10 mouse cellular contexts compared by ENCODE assay signal in genomic region chr2:84851130-84852040, GRCm38 (mm10). TPM values are rescaled to one million over a fixed set of nuclear protein-coding genes. Genes with fewer than 3 reads are reported as not detected.
A peak's percentile ranks its signal among the peaks of the same experiment; 100 is the strongest.
DNase-seq lines count a peak whose midpoint lies in the region; ATAC-seq lines count a peak whose summit lies in the region.
"Had no signal": no experiment of that assay in that cellular context is flagged by ENCODE, and none has a peak within 500 bp of the region (broad histone marks: within the 10 kb centered on the region; RNA-seq: fewer than 3 reads in every experiment).

No protein-coding gene starts in this region.

- H3K4me3 ChIP-seq in forebrain, embryonic 13.5 days: no peak overlapping the region
- no peak overlapping the region for H3K4me3 ChIP-seq in limb, embryonic 11.5 days (ENCODE audit: low read depth, low read length)
- H3K4me3 ChIP-seq in midbrain, embryonic 13.5 days (replicated peaks): no peak overlapping the region

- H3K9ac ChIP-seq in forebrain, embryonic 13.5 days: 0 out of 2 replicates have a peak overlapping the region, but pooled peaks have one; percentile 5
- no peak overlapping the region for H3K9ac ChIP-seq in limb, embryonic 11.5 days (ENCODE audit: low read length)
- H3K9ac ChIP-seq in midbrain, embryonic 13.5 days (replicated peaks): no peak overlapping the region

- H3K4me2 ChIP-seq in forebrain, embryonic 13.5 days: no peak overlapping the region; the same call in 1 of the 2 replicates
- H3K4me2 ChIP-seq in limb, embryonic 11.5 days (ENCODE audit: low read depth, severe bottlenecking): no peak overlapping the region
- peak overlapping the region; percentile 21 for H3K4me2 ChIP-seq in midbrain, embryonic 13.5 days (replicated peaks)

- peaks cover 6% of the 10 kb centered on the region; the same call in 1 of the 2 replicates for H3K4me1 ChIP-seq in forebrain, embryonic 13.5 days
- peaks cover 3% of the 10 kb centered on the region; the same call in 1 of the 2 replicates for H3K4me1 ChIP-seq in limb, embryonic 11.5 days (ENCODE audit: control insufficient read depth, insufficient read depth, low read length)
- H3K4me1 ChIP-seq in midbrain, embryonic 13.5 days (replicated peaks): peaks cover 4% of the 10 kb centered on the region

- ATAC-seq in forebrain, embryonic 13.5 days: no peak
- ATAC-seq in limb, embryonic 11.5 days (ENCODE audit: insufficient number of reproducible peaks, low FRiP score, low TSS enrichment, low read depth): peak; percentile 14; the same call in 1 of the 2 replicates
- peak; percentile 49; the same call in 1 of the 2 replicates for ATAC-seq in midbrain, embryonic 13.5 days

- peaks cover 4% of the 10 kb centered on the region; the same call in 1 of the 2 replicates for H3K36me3 ChIP-seq in forebrain, embryonic 13.5 days (ENCODE audit: poor library complexity, severe bottlenecking)
- H3K36me3 ChIP-seq in limb, embryonic 11.5 days (ENCODE audit: control insufficient read depth, insufficient read depth, low read length): peaks cover 10% of the 10 kb centered on the region; the same call in 1 of the 2 replicates
- no peaks in the 10 kb centered on the region for H3K36me3 ChIP-seq in midbrain, embryonic 13.5 days

- peak; percentile 71 to 89 for DNase-seq in adrenal gland, adult (ENCODE audit: inconsistent age in 2 of 2, low spot score in 1 of 2)
- peak; percentile 60 for DNase-seq in heart, postnatal 4 days
- DNase-seq in limb, embryonic 11.5 days (ENCODE audit: low spot score): peak; percentile 49
- DNase-seq in cerebellum, adult 11-12 months: no peak
- no peak for DNase-seq in left cerebral cortex, postnatal 14 days (ENCODE audit: low spot score in 2 of 2)
- DNase-seq in layer of hippocampus, postnatal 10 days (ENCODE audit: low spot score in 2 of 2): no peak

- WGBS in forebrain, embryonic 13.5 days: 36% methylated on average over 23 of the region's 23 CpGs
- 35% methylated on average over 23 of the region's 23 CpGs for WGBS in limb, embryonic 11.5 days
- WGBS in midbrain, embryonic 13.5 days: 30% methylated on average over 23 of the region's 23 CpGs

- H3K27ac ChIP-seq in forebrain, embryonic 13.5 days: no peak overlapping the region
- no peak overlapping the region for H3K27ac ChIP-seq in limb, embryonic 11.5 days (replicated peaks; ENCODE audit: low read depth, low read length)
- no peak overlapping the region for H3K27ac ChIP-seq in midbrain, embryonic 13.5 days

- intact Hi-C loops in left cerebral cortex, postnatal 14 days (cut with DNase I): no loop called here

- no peaks in the 10 kb centered on the region for H3K9me3 ChIP-seq in forebrain, embryonic 13.5 days (replicated peaks)
- no peaks in the 10 kb centered on the region for H3K9me3 ChIP-seq in limb, embryonic 11.5 days (ENCODE audit: control insufficient read depth, low read length)
- no peaks in the 10 kb centered on the region for H3K9me3 ChIP-seq in midbrain, embryonic 13.5 days

- H3K27me3 ChIP-seq in forebrain, embryonic 13.5 days: no peaks in the 10 kb centered on the region
- H3K27me3 ChIP-seq in limb, embryonic 11.5 days (ENCODE audit: control insufficient read depth, insufficient read depth, low read length): no peaks in the 10 kb centered on the region
- no peaks in the 10 kb centered on the region for H3K27me3 ChIP-seq in midbrain, embryonic 13.5 days

RNA-seq across cellular contexts. Expression of gene Slc43a1, which starts 12.7 kb away (rescaled TPM):
- 5.4 and 7.5 TPM in 2 replicates for polyA plus RNA-seq in forebrain, embryonic 13.5 days (2015; fragmentation: Nextera tagmentation; extraction: Ambion mirVana)
- 1 to 10 TPM; 2.1 to 2.7 TPM for total RNA-seq in heart, postnatal 4 days (2021)
- 36.0 and 37.8 TPM in 2 replicates for polyA plus RNA-seq in limb, embryonic 11.5 days (2014; fragmentation: Nextera tagmentation; extraction: Ambion mirVana)
- 2.6 and 3.3 TPM in 2 replicates for polyA plus RNA-seq in midbrain, embryonic 13.5 days (2015; fragmentation: Nextera tagmentation; extraction: Ambion mirVana)
- under 1 TPM; 0.15 to 0.24 TPM for total RNA-seq in left cerebral cortex, postnatal 14 days (2021)
- under 1 TPM; 0.27 to 0.75 TPM for total RNA-seq in layer of hippocampus, postnatal 10 days (2021)

RNA-seq across cellular contexts. Expression of gene Timm10, which starts 24.6 kb away (rescaled TPM):
- polyA plus RNA-seq in forebrain, embryonic 13.5 days (2015; fragmentation: Nextera tagmentation; extraction: Ambion mirVana): 58.0 and 62.5 TPM in 2 replicates
- total RNA-seq in heart, postnatal 4 days (2021): 100 to 1,000 TPM; 107 to 126 TPM
- 46.9 and 53.6 TPM in 2 replicates for polyA plus RNA-seq in limb, embryonic 11.5 days (2014; fragmentation: Nextera tagmentation; extraction: Ambion mirVana)
- 53.6 and 54.5 TPM in 2 replicates for polyA plus RNA-seq in midbrain, embryonic 13.5 days (2015; fragmentation: Nextera tagmentation; extraction: Ambion mirVana)
- 10 to 100 TPM; 59.7 to 63.5 TPM for total RNA-seq in left cerebral cortex, postnatal 14 days (2021)
- 10 to 100 TPM; 58.7 to 64.2 TPM for total RNA-seq in layer of hippocampus, postnatal 10 days (2021)

RNA-seq across cellular contexts. Expression of gene Smtnl1, which starts 28.9 kb away (rescaled TPM):
- polyA plus RNA-seq in forebrain, embryonic 13.5 days (2015; fragmentation: Nextera tagmentation; extraction: Ambion mirVana): 0.09 TPM in 1 of 2 replicates, not detected in the other
- under 1 TPM; 0.14 TPM for total RNA-seq in heart, postnatal 4 days (2021)
- 0.10 and 0.32 TPM in 2 replicates for polyA plus RNA-seq in limb, embryonic 11.5 days (2014; fragmentation: Nextera tagmentation; extraction: Ambion mirVana)
- polyA plus RNA-seq in midbrain, embryonic 13.5 days (2015; fragmentation: Nextera tagmentation; extraction: Ambion mirVana): not detected in 2 replicates
- not detected for total RNA-seq in left cerebral cortex, postnatal 14 days (2021)
- not detected for total RNA-seq in layer of hippocampus, postnatal 10 days (2021)
- total RNA-seq: MEL had no signal
- polyA plus RNA-seq: gonadal fat pad, adult 2 months had no signal

RNA-seq across cellular contexts. Expression of gene Rtn4rl2, which starts 35.1 kb away (rescaled TPM):
- polyA plus RNA-seq in forebrain, embryonic 13.5 days (2015; fragmentation: Nextera tagmentation; extraction: Ambion mirVana): 3.6 and 5.6 TPM in 2 replicates
- 1 to 10 TPM; 3.2 to 4.1 TPM for total RNA-seq in heart, postnatal 4 days (2021)
- polyA plus RNA-seq in limb, embryonic 11.5 days (2014; fragmentation: Nextera tagmentation; extraction: Ambion mirVana): 0.75 and 0.96 TPM in 2 replicates
- polyA plus RNA-seq in midbrain, embryonic 13.5 days (2015; fragmentation: Nextera tagmentation; extraction: Ambion mirVana): 2.2 and 3.6 TPM in 2 replicates
- 10 to 100 TPM; 92.2 to 95.0 TPM for total RNA-seq in left cerebral cortex, postnatal 14 days (2021)
- 100 to 1,000 TPM; 108 to 116 TPM for total RNA-seq in layer of hippocampus, postnatal 10 days (2021)

RNA-seq across cellular contexts. Expression of gene Ube2l6, which starts 52.8 kb away (rescaled TPM):
- 19.1 and 21.1 TPM in 2 replicates for polyA plus RNA-seq in forebrain, embryonic 13.5 days (2015; fragmentation: Nextera tagmentation; extraction: Ambion mirVana)
- total RNA-seq in heart, postnatal 4 days (2021): 10 to 100 TPM; 23.1 to 51.0 TPM
- polyA plus RNA-seq in limb, embryonic 11.5 days (2014; fragmentation: Nextera tagmentation; extraction: Ambion mirVana): 21.9 and 23.3 TPM in 2 replicates
- polyA plus RNA-seq in midbrain, embryonic 13.5 days (2015; fragmentation: Nextera tagmentation; extraction: Ambion mirVana): 15.6 and 16.6 TPM in 2 replicates
- total RNA-seq in left cerebral cortex, postnatal 14 days (2021): 1 to 10 TPM; 5.1 to 6.0 TPM
- 1 to 10 TPM; 7.9 to 8.5 TPM for total RNA-seq in layer of hippocampus, postnatal 10 days (2021)

Comparison
In these comparisons a context has a peak if more than half of its experiments do, and no peak if none do; other contexts are left out.
1. DNase-seq: peak in adrenal gland, adult (2 of 2), heart, postnatal 4 days (single experiment) and limb, embryonic 11.5 days (single experiment); none in cerebellum, adult 11-12 months (single experiment), left cerebral cortex, postnatal 14 days (0 of 2) and layer of hippocampus, postnatal 10 days (0 of 2).